Mouse (Mus musculus): ENCODE data around the gene Gm21964. TPM values are rescaled to one million over a fixed set of nuclear protein-coding genes. Genes with fewer than 3 reads are reported as not detected.

The Gm21964 gene
- polyA plus RNA-seq, 1 experiment = not detected

DNA sequence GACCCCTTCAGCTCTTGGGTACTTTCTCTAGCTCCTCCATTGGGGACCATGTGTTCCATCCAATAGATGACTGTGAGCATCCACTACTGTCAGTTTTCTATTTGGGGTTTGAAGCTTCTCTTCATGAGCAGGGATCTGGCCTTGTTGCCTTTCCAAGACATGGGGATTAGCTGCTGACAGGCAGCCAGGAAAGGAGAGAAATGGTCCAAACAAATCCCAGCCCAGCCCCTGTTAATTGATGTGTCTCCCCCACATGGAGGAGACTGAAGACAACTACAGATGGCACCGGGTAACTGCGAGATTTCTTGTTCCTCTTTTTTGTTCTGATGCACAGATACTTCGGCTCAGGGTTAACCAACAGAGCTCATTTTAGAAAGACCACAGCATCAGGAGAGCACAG lies 39.1 kb downstream of the Gm21964 start:
- no peaks in the 10 kb centered on the region for H3K4me1 ChIP-seq (ENCODE audit: control insufficient read depth, insufficient read depth, low read length)
- no peak overlapping the region for H3K4me3 ChIP-seq (ENCODE audit: insufficient read depth, low read length)
- H3K27ac ChIP-seq (ENCODE audit: insufficient read depth, low read length) = no peak overlapping the region
- no peak for TF ChIP-seq POLR2A (IDR thresholded peaks at IDR 0.05; ENCODE audit: extremely low read depth, insufficient read depth, low read length)
- no peak for TF ChIP-seq CTCF (IDR thresholded peaks at IDR 0.05; ENCODE audit: extremely low read depth, insufficient read depth, low read length)

DNA sequence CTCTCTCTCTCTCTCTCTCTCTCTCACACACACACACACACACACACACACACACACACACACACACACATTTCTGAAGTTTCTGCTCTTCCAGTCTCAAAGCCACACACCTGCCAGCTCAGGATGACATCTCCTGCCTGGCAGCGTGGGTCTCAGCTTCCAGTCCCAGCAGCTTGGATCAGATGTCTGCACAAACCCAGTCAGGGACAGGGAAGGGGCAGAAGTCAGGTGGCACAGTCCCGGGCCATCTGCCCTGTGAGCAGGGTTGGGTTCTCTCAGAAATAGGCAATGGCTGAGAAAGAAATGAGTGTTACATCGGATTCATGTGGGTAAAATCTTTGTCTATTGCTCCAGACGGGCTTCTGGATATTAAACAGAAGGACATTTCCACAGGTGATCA lies 39.8 kb downstream of the Gm21964 start:
- Histone ChIP-seq H3K4me3 (ENCODE audit: insufficient read depth, low read length) (no peak overlapping the region), H3K4me1 (ENCODE audit: control insufficient read depth, insufficient read depth, low read length) (no peaks in the 10 kb centered on the region), H3K27ac (ENCODE audit: insufficient read depth, low read length) (no peak overlapping the region)
- TF ChIP-seq CTCF (IDR thresholded peaks at IDR 0.05; ENCODE audit: extremely low read depth, insufficient read depth, low read length) = no peak
- no peak for TF ChIP-seq POLR2A (IDR thresholded peaks at IDR 0.05; ENCODE audit: extremely low read depth, insufficient read depth, low read length)

DNA sequence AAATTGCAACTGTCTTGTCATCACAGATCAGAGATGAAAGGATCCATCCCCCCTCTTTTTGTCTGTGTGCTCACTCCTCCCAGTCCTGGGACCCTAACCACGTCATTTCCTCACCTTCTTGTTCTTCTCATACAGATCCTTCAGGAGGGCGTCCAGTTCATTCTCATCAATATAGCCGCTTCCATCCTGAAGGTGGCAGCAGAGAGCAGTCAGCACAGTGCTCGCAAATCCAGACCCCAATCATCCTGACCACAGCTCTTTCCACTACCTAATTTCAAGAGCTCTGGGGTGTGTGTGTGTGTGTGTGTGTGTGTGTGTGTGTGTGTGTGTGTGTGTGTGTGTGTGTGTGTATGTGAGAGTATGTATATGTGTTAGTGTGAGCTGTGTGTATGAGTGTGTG lies 44.5 kb downstream of the Gm21964 start:
- H3K27ac ChIP-seq (ENCODE audit: insufficient read depth, low read length) = no peak overlapping the region
- TF ChIP-seq CTCF (IDR thresholded peaks at IDR 0.05; ENCODE audit: extremely low read depth, insufficient read depth, low read length) (peak; percentile 86), POLR2A (IDR thresholded peaks at IDR 0.05; ENCODE audit: extremely low read depth, insufficient read depth, low read length) (no peak)

DNA sequence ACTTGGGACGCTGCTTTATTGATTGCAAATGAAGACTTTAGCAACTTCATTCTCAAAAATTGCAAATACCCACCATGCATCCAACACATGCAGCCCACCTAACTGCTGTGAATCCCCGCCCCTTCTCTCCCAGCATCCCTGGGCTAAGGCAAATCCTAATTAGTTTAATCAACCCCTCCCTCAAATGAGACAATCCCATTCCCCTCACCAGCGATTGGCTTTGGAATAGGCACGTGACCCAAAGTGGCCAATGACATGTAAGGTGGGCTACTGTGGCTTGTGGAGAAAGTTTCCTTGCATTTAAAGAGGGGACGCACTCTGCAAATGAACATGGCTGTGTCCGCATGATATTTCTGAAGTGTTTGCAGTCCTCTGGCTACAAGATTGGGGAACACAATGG lies 51.9 kb downstream of the Gm21964 start:
- Histone ChIP-seq H3K27ac (ENCODE audit: insufficient read depth, low read length) (no peak overlapping the region), H3K4me1 (ENCODE audit: control insufficient read depth, insufficient read depth, low read length) (no peaks in the 10 kb centered on the region), H3K4me3 (ENCODE audit: insufficient read depth, low read length) (no peak overlapping the region)
- TF ChIP-seq POLR2A (IDR thresholded peaks at IDR 0.05; ENCODE audit: extremely low read depth, insufficient read depth, low read length) = no peak
- no peak for TF ChIP-seq CTCF (IDR thresholded peaks at IDR 0.05; ENCODE audit: extremely low read depth, insufficient read depth, low read length)

More for the DNA sequence above, 44.5 kb downstream of the Gm21964 start:
- Histone ChIP-seq H3K4me3 (ENCODE audit: insufficient read depth, low read length) (no peak overlapping the region), H3K4me1 (ENCODE audit: control insufficient read depth, insufficient read depth, low read length) (no peaks in the 10 kb centered on the region)

Other genes with a start within 250 kb of the Gm21964 start
- 23.5 and 24.8 TPM in 2 replicates for gene Phlpp2, start 232.7 kb upstream of the Gm21964 start, polyA plus RNA-seq (2012; rRNA removed)
- 0.19 TPM in 1 of 2 replicates, not detected in the other for gene Marveld3, start 139.0 kb upstream of the Gm21964 start, polyA plus RNA-seq (2012; rRNA removed)
- gene Tat, start 110.8 kb upstream of the Gm21964 start, polyA plus RNA-seq (2012; rRNA removed) = not detected in 2 replicates
- gene Chst4, start 61.5 kb upstream of the Gm21964 start, polyA plus RNA-seq (2012; rRNA removed) = 0.08 and 0.15 TPM in 2 replicates
- 27.7 and 28.1 TPM in 2 replicates for gene Zfp612, start 21.5 kb upstream of the Gm21964 start, polyA plus RNA-seq (2012; rRNA removed)
- not detected in 2 replicates for gene Gm17720, start 1.5 kb downstream of the Gm21964 start, polyA plus RNA-seq (2012; rRNA removed)
- 14.4 and 15.3 TPM in 2 replicates for gene Calb2, start 67.0 kb downstream of the Gm21964 start, polyA plus RNA-seq (2012; rRNA removed)
- gene Cmtr2, start 114.5 kb downstream of the Gm21964 start, polyA plus RNA-seq (2012; rRNA removed) = 4.0 and 4.2 TPM in 2 replicates
- 0.17 and 0.23 TPM in 2 replicates for gene Hydin, start 165.8 kb downstream of the Gm21964 start, polyA plus RNA-seq (2012; rRNA removed)

Data from cortical plate, adult 2 months (tissue).